Mouse (Mus musculus) ovary, adult 18-20 months (tissue): ENCODE results near the gene Vapb.
"Not testable (repeated sequence)": the region's sequence is repeated elsewhere in the genome, so short reads cannot be mapped to it uniquely, and the experiment has no call there.

Experiments
- DNase-seq: peaks from one replicate; pipeline ENCODE4 v3.0.0; 2022; ENCODE audit warnings: low spot score, mixed read lengths

Vapb gene

DNA sequence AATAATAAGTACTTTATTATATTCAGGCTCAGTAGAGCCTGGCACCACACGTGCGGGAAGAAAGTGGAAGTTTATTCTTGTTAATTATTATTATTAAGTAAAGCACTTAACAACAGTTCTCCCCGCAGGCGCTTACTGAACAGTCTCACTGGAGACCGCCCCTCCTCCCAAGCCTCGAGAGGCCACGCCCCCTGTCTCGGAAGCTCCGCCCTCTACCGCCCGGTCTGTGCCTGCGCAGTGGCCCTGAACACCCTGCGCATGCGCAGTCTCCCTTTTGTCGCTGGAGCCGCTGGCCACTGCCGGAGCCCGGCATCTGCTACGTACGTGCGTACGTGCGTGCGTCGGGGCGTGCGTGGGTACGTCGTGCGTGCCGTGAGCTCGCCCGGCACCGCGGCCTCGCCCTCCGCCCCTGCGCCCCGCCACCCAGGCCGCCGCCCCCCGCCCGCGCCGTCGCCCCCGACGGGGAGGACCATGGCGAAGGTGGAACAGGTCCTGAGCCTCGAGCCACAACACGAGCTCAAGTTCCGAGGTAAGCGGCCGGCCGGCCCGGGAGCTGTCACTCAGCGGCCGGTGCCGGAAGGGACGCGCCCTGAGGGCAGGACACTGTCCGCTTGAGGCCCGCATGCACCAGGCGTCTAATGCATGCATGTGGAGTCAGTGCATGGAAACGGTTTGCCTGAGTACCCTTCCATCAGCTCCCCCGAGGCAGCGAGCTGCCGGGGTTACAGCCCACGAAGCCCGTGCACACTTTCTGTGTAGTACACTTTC lies at the start of gene Vapb:
Gene Vapb (plus strand): TSS at position 290 of the 768 bp plus-strand sequence.
- peak; percentile 98 for DNase-seq

GRCm38 (mm10) chr2:173689835-173690234 lies 47.5 kb upstream of the Vapb start:
- no peak for DNase-seq

- no peak for DNase-seq
Observed at GRCm38 (mm10) chr2:173691748-173692147, 45.6 kb upstream of the Vapb start.

DNA sequence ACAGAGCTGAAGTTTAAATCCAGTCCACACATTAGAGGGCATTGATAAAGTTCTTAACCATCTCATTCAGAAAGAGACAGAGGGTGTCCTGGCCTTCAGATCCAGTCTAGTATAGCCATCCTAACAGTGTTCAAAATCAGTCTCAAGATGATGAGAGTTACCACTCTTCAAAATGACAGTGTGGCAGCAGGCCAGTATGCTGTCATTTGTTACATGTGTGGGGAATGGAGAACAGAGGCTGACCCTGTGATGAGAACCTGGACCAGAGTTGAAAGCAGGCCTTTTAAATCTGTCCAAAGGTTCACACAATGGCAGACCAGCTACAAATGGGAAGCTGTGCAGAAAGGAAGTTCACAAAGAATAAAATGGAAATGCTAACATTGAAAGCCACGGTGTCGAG lies 44.6 kb upstream of the Vapb start:
- DNase-seq, result no peak

GRCm38 (mm10) chr2:173698850-173699249 lies 38.5 kb upstream of the Vapb start:
- no peak for DNase-seq

DNA sequence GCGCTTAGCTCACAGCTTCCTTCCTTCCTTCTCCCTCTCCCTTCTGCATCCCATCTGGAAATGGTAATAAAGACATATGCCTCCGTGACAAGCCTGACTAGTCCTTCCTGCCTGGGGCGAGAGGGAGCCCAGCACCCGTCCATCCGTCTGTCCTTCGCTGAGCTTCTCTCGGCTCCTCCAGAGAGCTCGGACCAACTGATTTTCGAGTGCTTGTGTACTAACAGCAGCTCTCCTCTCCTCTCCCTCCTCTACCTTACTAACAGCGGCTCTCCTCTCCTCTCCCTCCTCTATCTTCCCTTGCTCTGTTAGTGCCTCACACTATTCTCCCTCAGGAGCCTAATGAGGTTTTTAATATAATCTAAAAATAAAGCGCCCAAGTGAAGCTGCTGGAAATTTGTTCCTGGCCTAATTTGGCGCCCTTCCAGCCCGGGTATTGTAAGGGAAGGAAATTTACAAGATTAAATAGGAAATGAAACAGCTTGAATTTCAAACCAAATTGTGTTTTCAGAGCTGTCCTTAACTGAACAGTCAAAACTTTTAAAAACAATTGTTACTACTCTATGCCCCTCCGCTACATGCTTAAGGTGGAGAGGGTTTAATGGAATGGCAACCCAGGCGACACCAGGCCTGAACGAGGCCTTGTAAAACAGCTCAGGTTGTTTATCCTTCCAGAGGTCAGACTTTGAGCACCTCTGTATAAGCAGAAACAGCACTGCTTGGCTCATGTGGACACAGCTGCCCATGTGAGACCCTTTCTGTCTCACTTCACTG lies 35.0 kb upstream of the Vapb start:
- DNase-seq, result no peak

DNA sequence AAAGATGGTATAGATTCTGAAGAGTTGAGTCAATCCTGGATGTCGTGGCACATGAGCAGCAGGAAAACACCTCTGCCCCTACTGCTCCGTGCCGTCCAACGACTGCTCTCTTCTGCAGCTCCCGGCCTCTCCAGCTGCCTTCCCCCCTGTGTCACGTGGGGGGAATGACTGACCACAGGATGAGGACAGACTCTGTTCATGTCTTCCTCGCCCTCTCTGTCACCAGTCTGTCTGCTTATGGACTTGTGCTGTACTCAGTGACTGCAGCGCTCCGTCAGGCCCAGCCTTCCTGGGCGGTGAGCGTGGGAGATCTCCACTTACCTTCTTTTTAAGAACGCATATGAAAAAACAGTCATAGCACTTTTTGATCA lies 34.5 kb upstream of the Vapb start:
- DNase-seq, result no peak

DNA sequence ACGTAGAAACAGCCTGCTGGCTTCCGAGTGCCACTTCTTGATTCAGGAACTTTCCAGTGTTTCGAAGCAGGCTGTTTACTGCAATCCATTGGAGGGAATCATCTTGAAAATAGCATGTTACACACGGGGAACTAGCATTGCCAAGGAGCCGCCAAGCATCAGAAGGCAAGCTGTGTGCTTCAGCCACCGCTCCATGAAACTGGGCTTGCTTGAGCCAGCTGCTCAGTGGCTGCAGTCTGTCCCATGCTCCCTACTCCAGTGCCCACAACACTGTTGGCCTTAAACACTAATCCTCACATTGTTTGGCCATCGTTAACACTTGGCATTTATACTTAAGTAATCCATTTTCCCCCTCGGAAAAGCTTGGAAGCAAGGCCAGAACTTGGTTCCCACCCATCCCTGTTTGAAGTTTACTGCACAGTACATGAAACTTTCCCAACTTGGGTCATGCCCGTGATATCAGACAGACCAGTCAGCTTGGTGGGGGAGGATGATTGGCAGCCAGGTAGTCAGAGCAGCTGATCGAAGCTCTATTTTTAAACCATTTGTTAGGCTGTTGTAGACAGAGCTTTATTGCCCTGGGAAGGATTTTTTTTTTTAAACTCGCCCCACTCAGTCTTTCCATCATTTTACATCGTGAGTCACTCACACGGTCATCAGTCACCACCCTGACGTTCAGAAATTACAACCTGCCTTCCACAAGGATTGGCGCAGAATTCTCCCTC lies 31.3 kb upstream of the Vapb start:
- no peak for DNase-seq

- not testable (repeated sequence) for DNase-seq
Observed at GRCm38 (mm10) chr2:173707626-173708025, 29.7 kb upstream of the Vapb start.

- DNase-seq, result no peak
Observed at GRCm38 (mm10) chr2:173710193-173710592, 27.1 kb upstream of the Vapb start.

DNA sequence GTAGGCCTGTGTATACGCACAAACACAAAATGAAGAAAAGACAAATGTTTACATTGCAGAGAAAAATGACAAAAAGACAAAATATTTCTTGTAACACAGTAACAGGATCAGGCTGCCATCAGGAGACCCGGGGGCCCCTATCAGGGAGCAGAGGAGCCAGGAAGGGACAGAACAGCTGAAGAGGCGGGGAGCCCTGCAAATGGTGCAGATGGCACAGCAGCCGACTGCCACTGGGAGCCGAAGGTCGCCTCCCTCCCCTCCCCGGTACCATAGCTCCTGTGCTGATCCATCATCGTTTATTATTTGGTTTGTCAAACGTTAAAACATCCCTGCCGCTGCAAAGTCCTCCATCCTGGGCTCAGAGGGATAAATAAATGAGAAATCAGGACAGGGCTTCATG lies 24.7 kb upstream of the Vapb start:
- DNase-seq, result no peak

DNA sequence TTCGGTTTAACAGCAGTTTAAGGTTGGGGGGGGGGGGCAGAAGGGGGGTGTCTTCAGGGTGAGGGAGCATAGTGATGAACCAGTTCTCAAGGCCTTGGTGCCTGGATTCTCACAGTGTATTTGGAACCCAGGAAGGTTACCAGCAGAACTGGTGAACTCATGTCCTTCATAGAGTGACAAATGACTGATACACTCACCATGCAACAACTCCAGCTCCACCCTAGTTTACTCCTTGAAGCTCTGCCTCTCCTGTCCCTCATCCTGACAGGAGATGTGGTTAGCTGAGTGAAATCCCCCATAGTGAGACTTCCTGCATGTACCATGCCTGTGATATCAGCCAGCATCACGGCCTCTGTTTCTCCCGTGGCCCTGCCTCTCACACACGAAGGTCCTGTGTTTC lies 24.1 kb upstream of the Vapb start:
- DNase-seq, result no peak

GRCm38 (mm10) chr2:173714620-173715218 lies 22.6 kb upstream of the Vapb start:
- DNase-seq, result no peak

GRCm38 (mm10) chr2:173716966-173717365 lies 20.3 kb upstream of the Vapb start:
- no peak for DNase-seq

DNA sequence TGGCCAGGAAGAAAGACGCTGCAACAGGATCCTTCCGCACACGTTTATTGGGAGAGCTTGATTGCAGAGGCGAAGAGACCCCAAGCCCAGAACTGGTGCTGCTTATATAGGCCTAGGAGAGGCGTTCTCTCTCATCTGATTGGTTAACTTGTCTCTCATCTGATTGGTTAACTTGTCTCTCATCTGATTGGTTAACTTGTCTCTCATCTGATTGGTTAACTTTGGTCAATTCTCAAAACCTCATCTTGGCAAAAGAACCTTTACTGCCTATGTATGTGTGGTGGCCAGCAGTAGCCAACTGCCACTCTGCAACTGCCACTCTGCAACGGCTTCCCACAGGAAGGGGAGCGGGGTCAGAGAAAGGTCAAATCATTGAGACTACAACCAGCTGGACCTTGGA lies 18.2 kb upstream of the Vapb start, which contains the start of gene 1700010B08Rik:
Gene 1700010B08Rik (plus strand): TSS at position 301 of the 400 bp plus-strand sequence.
- not testable (repeated sequence) for DNase-seq

- DNase-seq, result no peak
Observed at GRCm38 (mm10) chr2:173722251-173722857, 15.0 kb upstream of the Vapb start.

DNA sequence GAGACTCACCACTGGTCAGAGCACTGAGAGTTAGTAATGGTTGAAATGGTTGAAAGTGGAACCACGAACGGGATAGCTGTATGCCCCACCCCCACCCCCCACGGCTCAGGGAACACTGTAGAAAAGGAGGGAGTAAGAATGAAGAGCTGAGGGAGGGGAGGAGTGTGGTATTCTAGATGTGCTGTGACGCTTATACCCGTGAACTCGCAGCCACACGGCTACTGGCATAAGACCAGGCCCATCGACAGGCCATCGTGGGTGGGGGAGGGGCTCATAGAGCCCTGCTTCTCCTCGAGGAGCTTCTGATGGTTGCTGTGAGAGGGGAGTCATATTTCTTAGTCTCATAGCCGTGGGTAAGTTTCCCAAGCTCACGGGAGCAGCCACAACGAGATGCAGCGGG lies 12.9 kb upstream of the Vapb start:
- no peak for DNase-seq

GRCm38 (mm10) chr2:173724940-173725807 lies 12.1 kb upstream of the Vapb start:
- DNase-seq, result no peak

DNA sequence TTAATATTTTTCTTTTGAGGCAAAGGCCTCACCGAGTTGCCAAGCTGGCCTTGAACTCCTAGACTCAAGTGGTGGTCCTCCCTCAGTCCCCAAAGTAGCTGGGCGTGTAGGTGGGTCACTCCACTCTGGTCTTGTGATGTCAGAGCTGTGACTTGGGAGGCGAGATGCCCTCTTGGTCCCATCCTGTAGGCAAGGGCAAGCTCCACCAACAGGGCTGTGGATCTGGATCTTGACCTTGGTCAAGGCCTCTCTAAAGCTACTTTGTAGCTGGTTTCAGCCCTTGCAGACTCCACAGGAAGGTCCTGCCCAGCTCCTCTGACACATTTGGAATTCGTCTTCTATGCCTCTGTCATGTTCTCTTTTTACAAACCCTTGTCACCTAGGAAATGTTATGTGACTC lies 11.5 kb upstream of the Vapb start:
- DNase-seq, result no peak

GRCm38 (mm10) chr2:173730444-173730966 lies 6.8 kb upstream of the Vapb start:
- DNase-seq, result no peak

GRCm38 (mm10) chr2:173734426-173734825 lies 2.9 kb upstream of the Vapb start:
- no peak for DNase-seq
